Mouse (Mus musculus) lung, embryonic 14.5 days (tissue): ENCODE results near the gene Slc11a1. TPM values are rescaled to one million over a fixed set of nuclear protein-coding genes. Genes with fewer than 3 reads are reported as not detected.
A peak's percentile ranks its signal among the peaks of the same experiment; 100 is the strongest.
"Not testable (repeated sequence)": the region's sequence is repeated elsewhere in the genome, so short reads cannot be mapped to it uniquely, and the experiment has no call there.

ENCODE experiments used
- ATAC-seq: fragments of 200-750 bp; cut with Nextera tagmentation; 2 replicates; pipeline ENCODE4 v1.8.0; 2017; ENCODE audit warnings: mild to moderate bottlenecking, moderate TSS enrichment, moderate library complexity; ENCODE audit not compliant: insufficient read depth
- DNase-seq: peaks from one replicate; pipeline ENCODE4 v3.0.0-alpha.2; 2015
- H3K27ac ChIP-seq: fragments of 300-500 bp; sonication (generic); 2 replicates; pipeline ENCODE4 v1.5.1; 2014; ENCODE audit warnings: low read depth, mild to moderate bottlenecking, moderate library complexity
- H3K27me3 ChIP-seq: fragments of 300-500 bp; sonication (generic); 2 replicates; pipeline ENCODE4 v1.6.1; 2014; ENCODE audit warnings: low read length, control low read depth; ENCODE audit not compliant: insufficient read depth
- H3K36me3 ChIP-seq: fragments of 300-500 bp; sonication (generic); 2 replicates; pipeline ENCODE4 v1.6.1; 2014; ENCODE audit warnings: control low read depth; ENCODE audit not compliant: insufficient read depth
- H3K4me1 ChIP-seq: fragments of 300-500 bp; sonication (generic); 2 replicates; pipeline ENCODE4 v1.6.1; 2014; ENCODE audit warnings: antibody characterized with exemption, control low read depth; ENCODE audit not compliant: insufficient read depth
- H3K4me2 ChIP-seq: fragments of 300-500 bp; sonication (generic); 2 replicates; pipeline ENCODE4 v1.6.1; 2014; ENCODE audit warnings: mild to moderate bottlenecking
- H3K4me3 ChIP-seq: fragments of 300-500 bp; sonication (generic); 2 replicates; pipeline ENCODE4 v1.5.1; 2014; ENCODE audit warnings: low read depth, low read length
- H3K9ac ChIP-seq: fragments of 300-500 bp; sonication (generic); 2 replicates; pipeline ENCODE4 v1.6.1; 2014
- H3K9me3 ChIP-seq: fragments of 300-500 bp; sonication (generic); 2 replicates; pipeline ENCODE4 v1.6.1; 2016; ENCODE audit warnings: low read depth, low read length, control low read depth
- CTCF ChIP-seq: IDR thresholded peaks from 2 replicates; pipeline ENCODE4 v1.5.1; 2016; ENCODE audit warnings: antibody characterized with exemption, low read depth
- WGBS: fragments of 180-500 bp; shearing (Covaris S2); extraction: QIAGEN DNeasy Blood & Tissue Kit; methylation state at CpG from one replicate; pipeline ENCODE4 v1.1.7; 2014; 5-methylcytosine and 5-hydroxymethylcytosine counted together
- polyA plus RNA-seq: library from polyadenylated mRNA; unstranded; fragments of >200 nt; fragmentation: Nextera tagmentation; extraction: Ambion mirVana; gene quantifications from 2 replicates; pipeline ENCODE4 v1.2.1, GENCODE M21; 2014

Gene Slc11a1
- polyA plus RNA-seq = 3.1 and 3.5 TPM in 2 replicates

DNA sequence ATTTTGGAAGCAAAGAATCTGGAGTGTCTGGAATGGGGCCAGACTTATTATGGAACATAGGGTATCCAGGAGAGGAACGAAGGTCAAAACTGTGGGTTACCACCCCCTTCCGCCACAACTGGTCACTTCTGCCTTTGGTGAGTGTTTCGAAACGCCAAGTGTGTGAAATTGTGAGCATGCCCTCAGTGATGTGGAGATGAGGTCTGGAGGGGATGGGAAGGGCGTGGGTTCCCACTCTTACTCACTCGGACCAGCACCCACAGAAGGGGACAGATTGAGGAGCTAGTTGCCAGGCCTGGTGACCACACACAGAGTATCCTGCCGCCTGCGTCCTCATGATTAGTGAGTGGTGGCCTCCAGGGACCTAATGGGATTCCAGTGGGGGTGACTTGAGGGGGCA lies at the start of gene Slc11a1:
Gene Slc11a1 (plus strand): TSS at position 216 of the 400 bp plus-strand sequence.
- Histone ChIP-seq H3K4me3 (no peak within 1 kb of the TSS), H3K36me3 (no peaks in the 10 kb centered on the region), H3K4me1 (no peaks in the 10 kb centered on the region), H3K27me3 (no peaks in the 10 kb centered on the region), H3K9me3 (no peaks in the 10 kb centered on the region), H3K27ac (no peak within 1 kb of the TSS), H3K9ac (no peak within 1 kb of the TSS), H3K4me2 (no peak within 1 kb of the TSS)
- TF ChIP-seq CTCF = no peak
- ATAC-seq (no peak), DNase-seq (no peak)
- 64% methylated on average over 8 of the region's 8 CpGs for WGBS

GRCm38 (mm10) chr1:74326916-74327315 lies 48.1 kb upstream of the Slc11a1 start:
- WGBS = 76% methylated on average over 2 of the region's 2 CpGs

GRCm38 (mm10) chr1:74329899-74330431 lies 45.0 kb upstream of the Slc11a1 start:
- ATAC-seq = no peak
- Histone ChIP-seq H3K4me3 (no peak overlapping the region), H3K4me2 (no peak overlapping the region), H3K4me1 (peaks cover 12% of the 10 kb centered on the region), H3K27ac (no peak overlapping the region), H3K27me3 (no peaks in the 10 kb centered on the region), H3K9me3 (no peaks in the 10 kb centered on the region), H3K9ac (no peak overlapping the region), H3K36me3 (no peaks in the 10 kb centered on the region)
- no peak for TF ChIP-seq CTCF
- DNase-seq = no peak
- WGBS = 64% methylated on average over 7 of the region's 7 CpGs

More at GRCm38 (mm10) chr1:74326916-74327315, 48.1 kb upstream of the Slc11a1 start:
- not testable (repeated sequence) for H3K36me3 ChIP-seq, H3K9ac ChIP-seq, H3K27ac ChIP-seq, H3K9me3 ChIP-seq, DNase-seq, ATAC-seq, H3K4me3 ChIP-seq, H3K4me2 ChIP-seq, H3K4me1 ChIP-seq, H3K27me3 ChIP-seq
- peak; percentile 18; the same call in 1 of the 2 replicates for TF ChIP-seq CTCF

GRCm38 (mm10) chr1:74331046-74331681 lies 43.8 kb upstream of the Slc11a1 start:
- no peaks in the 10 kb centered on the region for H3K9me3 ChIP-seq
- no peak for TF ChIP-seq CTCF
- peaks cover 12% of the 10 kb centered on the region for H3K4me1 ChIP-seq
- DNase-seq = peak; percentile 30
- WGBS = 68% methylated on average over 4 of the region's 4 CpGs
- H3K4me2 ChIP-seq = no peak overlapping the region
- H3K36me3 ChIP-seq = no peaks in the 10 kb centered on the region
- H3K27me3 ChIP-seq = no peaks in the 10 kb centered on the region
- H3K27ac ChIP-seq = peak overlapping the region; percentile 44
- no peak for ATAC-seq
- no peak overlapping the region for H3K9ac ChIP-seq
- no peak overlapping the region for H3K4me3 ChIP-seq

- DNase-seq (peak; percentile 100), ATAC-seq (peak; percentile 98)
- Histone ChIP-seq H3K4me2 (peak overlapping the region; percentile 73), H3K4me3 (peak overlapping the region; percentile 48), H3K9me3 (no peaks in the 10 kb centered on the region), H3K9ac (peak overlapping the region; percentile 51), H3K36me3 (no peaks in the 10 kb centered on the region), H3K27me3 (no peaks in the 10 kb centered on the region), H3K27ac (peak overlapping the region; percentile 77), H3K4me1 (peaks cover 12% of the 10 kb centered on the region)
- under 1% methylated on average over 36 of the region's 36 CpGs for WGBS
- peak; percentile 67 for TF ChIP-seq CTCF
Measured at GRCm38 (mm10) chr1:74332241-74332763, 42.7 kb upstream of the Slc11a1 start.

DNA sequence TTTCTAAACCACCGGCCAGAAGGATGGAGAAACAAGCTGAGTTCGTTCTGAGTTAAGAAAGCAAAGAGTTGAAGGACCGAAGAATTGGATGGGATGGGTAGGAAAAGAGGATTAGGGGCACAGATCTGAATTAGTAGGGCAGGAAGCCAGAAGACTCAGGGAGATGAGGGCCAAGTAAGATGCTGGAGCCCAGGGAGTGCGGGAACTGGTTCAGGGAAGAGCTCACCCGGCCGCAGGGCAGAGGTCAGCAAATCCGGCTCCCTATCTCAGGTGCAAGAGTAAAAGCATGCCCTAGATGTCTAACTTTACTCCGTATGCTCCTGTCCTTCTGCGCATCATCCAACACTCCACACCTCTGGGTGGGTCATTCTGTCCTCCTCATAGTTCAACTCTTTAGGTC lies 42.1 kb upstream of the Slc11a1 start:
- WGBS = 3% methylated on average over 9 of the region's 9 CpGs
- Histone ChIP-seq H3K4me1 (peaks cover 12% of the 10 kb centered on the region), H3K27ac (peak overlapping the region; percentile 77; the same call in 1 of the 2 replicates), H3K9ac (peak overlapping the region; percentile 51), H3K9me3 (no peaks in the 10 kb centered on the region), H3K27me3 (no peaks in the 10 kb centered on the region), H3K36me3 (no peaks in the 10 kb centered on the region), H3K4me2 (peak overlapping the region; percentile 73), H3K4me3 (peak overlapping the region; percentile 48)
- DNase-seq = no peak
- ATAC-seq = peak; percentile 6; the same call in 1 of the 2 replicates
- TF ChIP-seq CTCF = no peak

DNA sequence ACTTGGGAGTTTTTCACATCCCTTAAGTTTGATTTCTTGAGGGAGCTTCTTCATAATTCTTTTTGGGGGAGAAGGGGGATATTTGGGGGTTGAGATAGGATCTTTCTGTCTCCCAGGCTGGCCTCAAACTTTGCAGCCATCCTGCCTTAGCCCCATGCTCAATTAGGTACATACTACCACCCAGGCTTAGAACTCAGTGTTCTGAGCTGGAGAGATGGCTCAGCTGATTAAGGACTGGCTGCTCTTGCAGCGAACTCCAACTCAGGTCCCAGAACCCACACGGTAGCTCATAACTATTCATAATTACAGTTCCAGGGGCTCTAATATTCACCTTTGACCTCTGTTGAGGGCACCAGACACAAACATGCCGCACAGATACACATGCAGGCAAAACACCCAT lies 40.4 kb upstream of the Slc11a1 start:
- Histone ChIP-seq H3K36me3 (no peaks in the 10 kb centered on the region), H3K27me3 (no peaks in the 10 kb centered on the region), H3K4me3 (no peak overlapping the region), H3K9me3 (no peaks in the 10 kb centered on the region), H3K9ac (no peak overlapping the region), H3K4me1 (peaks cover 12% of the 10 kb centered on the region), H3K4me2 (no peak overlapping the region), H3K27ac (no peak overlapping the region)
- DNase-seq (no peak), ATAC-seq (no peak)
- no peak for TF ChIP-seq CTCF
- 81% methylated on average over 3 of the region's 3 CpGs for WGBS
